Mouse (Mus musculus) natural killer cell, adult 2 months (primary cell): ENCODE results near the gene Serpinc1.
"Not testable (repeated sequence)": the region's sequence is repeated elsewhere in the genome, so short reads cannot be mapped to it uniquely, and the experiment has no call there.

Experiments used
- DNase-seq, 2 experiments: peaks; one replicate each; pipeline ENCODE4 v3.0.0; 2022; ENCODE audit warnings: low spot score in 2 of 2

The Serpinc1 gene

GRCm38 (mm10) chr1:160978071-160978735 lies at the start of gene Serpinc1:
Serpinc1 (plus strand) TSS chr1:160978585.
- no peak for DNase-seq

- no peak for DNase-seq
These were observed 47.1 kb upstream of the Serpinc1 start for GRCm38 (mm10) chr1:160931320-160931719.

GRCm38 (mm10) chr1:160933896-160934482 lies 44.4 kb upstream of the Serpinc1 start:
- DNase-seq, result peak in 1 of 2 experiments; percentile 17

GRCm38 (mm10) chr1:160935551-160935950 lies 42.8 kb upstream of the Serpinc1 start:
- no peak for DNase-seq

DNA sequence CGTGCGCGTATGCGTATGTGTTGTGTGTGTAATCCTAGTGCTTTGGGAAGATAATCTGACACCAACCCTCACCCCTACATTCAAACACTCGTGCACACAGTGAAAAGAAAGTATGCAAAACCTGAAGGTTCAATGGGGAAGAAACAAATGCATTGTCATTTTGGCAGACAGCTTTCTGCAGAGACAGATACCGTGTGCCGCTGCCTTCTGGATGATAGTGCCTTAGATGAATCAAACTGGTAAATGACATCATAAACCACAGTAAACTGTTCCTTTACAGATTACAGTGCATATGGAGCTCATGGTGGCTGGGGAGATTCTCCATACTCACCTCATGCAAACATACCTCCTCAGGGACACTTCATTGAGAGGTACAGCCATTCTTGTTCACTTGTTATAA lies 15.2 kb upstream of the Serpinc1 start:
- DNase-seq, result no peak

- no peak for DNase-seq
These were observed 11.1 kb upstream of the Serpinc1 start for GRCm38 (mm10) chr1:160967268-160967667.

DNA sequence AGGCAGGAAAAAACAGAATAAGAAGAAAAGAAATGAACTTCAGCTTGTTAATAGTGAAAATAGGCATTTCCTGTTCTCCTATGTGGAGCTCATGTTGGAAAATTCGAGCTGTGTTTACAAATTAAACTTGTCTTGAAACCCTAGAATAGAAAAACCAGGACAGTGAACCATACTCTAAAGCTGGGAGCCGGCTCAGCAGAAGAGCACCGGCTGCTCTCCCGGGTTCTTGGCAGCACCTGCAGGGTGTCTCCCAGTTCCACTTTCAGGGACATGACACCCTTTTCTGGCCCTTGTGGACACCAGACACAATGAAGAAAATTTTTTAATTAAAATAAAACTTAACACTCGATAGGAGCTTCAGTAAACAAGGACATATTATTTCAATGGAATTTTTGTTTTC lies 9.7 kb upstream of the Serpinc1 start:
- DNase-seq, result no peak

DNA sequence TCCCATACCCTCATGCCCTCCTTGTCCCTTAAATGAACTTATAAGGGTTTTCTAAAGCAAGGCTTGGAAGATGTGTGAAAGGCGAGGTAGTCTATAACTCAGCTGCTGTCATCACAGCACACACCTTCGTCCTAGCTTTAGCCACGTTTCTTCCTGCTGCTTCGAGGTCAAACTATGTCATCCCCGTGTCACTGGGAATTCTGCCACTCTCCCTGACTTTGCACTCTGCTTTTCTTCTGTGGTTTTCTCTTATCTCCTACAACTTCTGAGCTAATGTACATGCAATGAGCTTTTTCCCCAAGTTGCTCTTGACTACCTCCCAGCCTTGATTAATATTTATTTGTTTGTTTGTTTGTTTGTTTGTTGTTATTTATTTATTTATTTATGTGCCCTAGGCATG lies 1.6 kb downstream of the Serpinc1 start:
- DNase-seq, result no peak

DNA sequence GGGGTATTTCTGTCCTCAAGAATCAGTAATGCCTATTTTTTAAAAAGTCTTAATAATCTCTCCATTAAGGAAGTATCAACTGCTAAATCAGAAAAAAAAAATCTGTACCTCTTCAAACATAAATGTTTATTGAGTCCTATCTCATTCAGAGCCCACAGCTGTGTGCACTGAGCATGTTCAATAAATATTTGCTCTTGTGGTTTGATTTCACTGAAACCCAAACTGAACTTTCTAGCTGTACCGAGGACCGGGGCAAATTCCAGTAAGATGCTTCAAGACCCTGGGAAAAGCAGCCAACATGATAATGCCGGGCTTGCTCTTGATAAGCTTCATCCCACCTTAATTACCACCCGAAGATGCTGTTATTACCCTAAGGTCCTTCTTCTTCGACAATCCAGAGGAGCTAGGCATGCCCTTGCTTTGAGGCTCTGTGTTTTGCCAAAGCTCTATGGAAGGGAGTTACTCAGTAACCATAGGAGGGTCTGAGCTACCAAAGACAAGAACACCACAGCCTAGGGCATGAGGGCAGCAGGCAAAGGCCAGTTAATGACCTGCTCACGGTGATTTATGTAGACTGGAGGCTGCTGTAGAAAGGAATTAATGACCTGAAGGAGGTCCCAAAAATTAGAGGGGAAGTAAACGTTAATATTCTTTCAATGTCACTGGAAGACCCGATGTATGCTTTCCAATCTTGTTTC lies 2.3 kb downstream of the Serpinc1 start:
- DNase-seq, result no peak

- DNase-seq, result no peak
These were observed 3.0 kb downstream of the Serpinc1 start for GRCm38 (mm10) chr1:160981337-160981736.

DNA sequence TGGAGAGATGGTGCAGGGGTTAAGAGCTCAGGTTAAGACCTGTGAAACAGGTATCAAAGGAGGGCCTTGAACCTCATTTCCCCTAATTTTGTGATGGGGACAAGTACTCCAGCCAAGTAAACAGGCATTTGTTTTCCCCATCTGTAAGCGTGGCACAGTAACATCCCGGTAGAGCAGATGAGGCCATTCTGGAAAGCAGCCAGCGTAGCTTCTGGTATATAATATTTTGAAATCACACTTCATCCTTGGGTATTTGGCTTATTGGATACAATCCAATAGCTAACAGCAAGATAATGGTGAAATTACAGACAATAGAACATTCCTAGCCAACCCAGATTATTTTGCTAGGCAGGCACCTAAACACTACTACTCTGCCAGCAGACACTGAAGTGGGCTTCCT lies 4.5 kb downstream of the Serpinc1 start:
- DNase-seq, result no peak

DNA sequence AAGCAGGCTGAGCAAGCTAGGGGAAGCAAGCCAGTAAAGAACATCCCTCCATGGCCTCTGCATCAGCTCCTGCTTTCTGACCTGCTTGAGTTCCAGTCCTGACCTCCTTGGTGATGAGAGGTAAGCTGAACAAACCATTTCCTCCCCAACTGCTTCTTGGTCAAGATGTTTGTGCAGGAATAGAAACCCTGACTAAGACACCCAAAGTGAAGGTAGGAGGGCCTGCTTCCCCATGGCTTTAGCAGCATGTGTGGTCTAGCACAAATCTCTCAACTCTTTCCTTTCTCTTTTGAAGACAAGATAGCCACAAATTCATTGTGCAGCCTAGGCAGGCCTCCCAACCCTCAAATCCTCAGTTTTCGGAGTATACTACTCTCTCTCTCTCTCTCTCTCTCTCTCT lies 6.3 kb downstream of the Serpinc1 start:
- not testable (repeated sequence) for DNase-seq

- DNase-seq, result no peak
These were observed 7.1 kb downstream of the Serpinc1 start for GRCm38 (mm10) chr1:160985477-160985876.

DNA sequence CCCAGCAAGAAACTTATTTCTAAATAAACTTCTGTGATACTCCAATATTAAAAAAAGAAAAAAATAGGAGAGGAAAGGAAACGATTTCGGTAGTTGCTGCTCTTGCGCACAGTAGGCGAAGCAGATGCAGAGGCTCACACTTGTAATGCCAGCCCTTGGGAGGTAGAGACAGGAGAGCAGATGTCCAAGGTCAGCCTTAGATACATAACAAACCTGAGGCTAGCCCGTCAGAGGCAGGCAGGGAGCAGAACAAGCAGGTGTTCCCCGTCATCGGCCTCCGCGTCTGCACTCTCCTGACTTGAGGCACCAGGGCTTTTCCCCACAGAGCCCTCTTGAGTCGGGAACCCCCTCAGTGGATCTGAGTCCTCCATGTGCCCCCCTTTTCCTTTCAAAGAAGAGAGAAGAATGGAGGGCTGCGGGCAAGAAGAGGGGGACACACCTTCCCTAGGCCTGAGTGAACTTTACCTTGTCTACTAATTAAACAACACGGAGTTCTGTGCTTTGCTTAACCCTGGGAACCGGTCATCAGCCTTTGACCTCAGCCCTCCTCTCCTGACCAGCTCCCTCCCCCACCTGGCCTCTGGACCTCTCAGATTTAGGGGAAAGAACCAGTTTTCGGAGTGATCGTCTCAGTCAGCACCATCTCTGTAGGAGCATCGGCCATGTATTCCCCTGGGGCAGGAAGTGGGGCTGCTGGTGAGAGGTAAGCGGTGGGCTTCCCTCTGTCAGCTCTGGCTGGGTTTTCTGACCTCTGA lies 8.7 kb downstream of the Serpinc1 start:
- DNase-seq, result no peak

- DNase-seq, result no peak
These were observed 11.0 kb downstream of the Serpinc1 start for GRCm38 (mm10) chr1:160989395-160989794.

DNA sequence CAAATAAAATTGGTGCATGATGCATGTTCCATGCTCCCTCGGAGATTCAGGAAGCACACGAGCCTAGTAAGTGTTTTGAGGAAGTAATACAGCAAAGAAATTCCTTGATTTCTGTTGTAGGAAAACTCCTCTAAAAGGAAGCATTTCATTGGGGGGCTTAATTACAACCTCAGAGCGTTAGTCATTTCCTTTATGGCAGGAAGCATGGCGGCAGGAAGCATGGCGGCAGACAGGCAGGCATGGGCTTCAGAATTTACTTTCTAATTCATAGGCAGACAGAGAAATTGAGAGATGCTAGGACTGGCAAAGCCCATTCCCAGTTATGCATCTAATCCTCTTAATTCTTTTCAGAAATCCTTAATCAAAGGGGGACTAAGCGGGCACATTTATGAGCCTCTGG lies 15.5 kb downstream of the Serpinc1 start:
- no peak for DNase-seq

- no peak for DNase-seq
These were observed 26.6 kb downstream of the Serpinc1 start for GRCm38 (mm10) chr1:161004942-161005341.

DNA sequence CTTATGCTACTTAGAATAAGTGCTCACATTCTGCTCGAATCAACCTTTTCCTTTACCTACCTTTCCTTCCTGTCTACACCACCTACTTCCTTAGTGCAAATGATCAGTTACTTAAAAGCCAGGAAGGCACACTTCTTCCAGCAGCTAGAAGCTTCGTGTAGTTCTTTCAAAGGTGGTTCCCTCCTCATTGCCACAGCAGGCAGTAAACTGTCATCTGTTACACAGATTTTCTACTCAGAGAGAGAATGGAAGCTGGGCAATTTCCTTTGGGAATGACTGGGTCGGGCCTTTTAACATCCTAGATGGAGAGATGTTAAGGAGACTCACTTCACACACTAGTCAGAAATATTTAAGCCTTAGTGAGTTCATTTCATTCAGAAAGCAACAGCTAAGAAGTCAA lies 27.1 kb downstream of the Serpinc1 start:
- DNase-seq, result no peak

DNA sequence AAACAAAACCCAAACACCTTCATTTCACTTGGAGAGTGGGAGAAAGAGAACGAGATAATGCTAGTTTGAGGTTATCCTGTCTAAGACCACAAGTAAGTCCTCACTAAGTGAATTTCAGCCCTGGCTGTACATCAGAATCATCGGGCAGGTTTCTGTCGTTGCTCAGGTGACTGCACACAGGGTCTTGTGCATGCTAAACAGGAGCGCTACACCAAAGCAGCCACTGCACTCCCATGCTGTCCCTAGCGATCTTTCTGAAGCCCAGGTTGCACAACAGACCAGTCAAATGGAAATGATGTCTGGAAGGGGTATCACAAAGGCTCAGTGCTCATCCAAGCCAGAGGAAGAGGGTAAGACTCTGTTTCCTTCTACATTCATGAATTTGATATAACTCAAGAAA lies 28.1 kb downstream of the Serpinc1 start:
- DNase-seq, result no peak

DNA sequence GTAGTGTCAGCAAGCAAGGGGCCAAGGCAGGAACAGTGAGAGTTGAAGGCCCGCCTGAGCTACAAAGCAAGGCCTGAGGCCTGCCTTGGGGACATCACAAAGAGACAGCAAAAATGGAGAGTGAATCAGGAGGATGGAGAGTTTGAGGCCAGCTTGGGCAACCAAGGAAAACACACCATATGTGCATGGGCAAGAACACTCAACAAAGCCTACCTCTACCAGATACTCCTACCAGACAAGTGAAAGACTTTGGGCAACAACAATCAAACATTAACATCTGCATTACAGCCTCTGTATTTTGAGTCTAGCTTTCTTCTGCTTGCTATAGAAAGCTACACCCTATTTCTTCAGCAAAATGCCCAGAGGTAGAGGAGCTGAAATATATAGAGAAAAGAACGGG lies 29.7 kb downstream of the Serpinc1 start:
- no peak for DNase-seq

DNA sequence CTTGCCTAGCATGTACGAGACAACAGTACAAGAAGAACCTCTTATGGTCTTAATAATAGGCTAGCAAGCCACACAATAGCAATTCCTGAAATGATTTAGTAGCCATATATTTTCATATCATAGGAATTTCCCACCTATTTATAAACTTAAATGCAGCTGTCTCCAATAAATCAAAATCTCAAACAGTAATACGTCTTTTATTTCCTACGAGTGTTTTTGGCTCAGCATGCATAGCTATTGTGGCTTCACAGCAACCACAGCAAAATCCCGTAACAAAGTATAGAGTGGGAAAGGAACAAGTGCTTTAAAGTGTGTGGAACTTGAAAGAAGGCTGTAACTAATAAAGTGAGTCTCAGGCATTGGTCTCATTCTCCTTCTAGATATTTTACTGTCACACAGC lies 32.1 kb downstream of the Serpinc1 start:
- DNase-seq, result no peak

- no peak for DNase-seq
These were observed 38.0 kb downstream of the Serpinc1 start for GRCm38 (mm10) chr1:161016378-161016777.
